Mouse (Mus musculus) ES-E14 (cell line): ENCODE results near the gene Hesx1. TPM values are rescaled to one million over a fixed set of nuclear protein-coding genes. Genes with fewer than 3 reads are reported as not detected.
A peak's percentile ranks its signal among the peaks of the same experiment; 100 is the strongest.

ENCODE experiments used
- DNase-seq: peaks from one replicate; pipeline ENCODE4 v3.0.0-alpha.2; 2013; ENCODE audit warnings: low read depth, low spot score
- H3K27ac ChIP-seq: 2 replicates; pipeline ENCODE4 v1.5.1; 2012; ENCODE audit warnings: low read depth, mild to moderate bottlenecking, low read length, moderate library complexity, mixed read lengths; ENCODE audit not compliant: poor library complexity, insufficient read depth, severe bottlenecking
- H3K36me3 ChIP-seq: 2 replicates; pipeline ENCODE4 v1.6.1; 2012; ENCODE audit warnings: mild to moderate bottlenecking, low read length, moderate library complexity, mixed read lengths; ENCODE audit not compliant: control insufficient read depth, poor library complexity, insufficient read depth, severe bottlenecking
- H3K4me1 ChIP-seq, 2 experiments: fragments of 150-350 bp in 1 of 2; sonication (generic) in 1 of 2; 2 replicates each; pipeline ENCODE4 v1.6.1; 2012; ENCODE audit warnings: low read length in 2 of 2, mild to moderate bottlenecking in 1 of 2, mixed read lengths in 1 of 2; ENCODE audit not compliant: control insufficient read depth in 2 of 2, insufficient read depth in 2 of 2, poor library complexity in 1 of 2
- H3K4me3 ChIP-seq, 2 experiments: fragments of 150-350 bp in 1 of 2; sonication (generic) in 1 of 2; 2 replicates each; pipeline ENCODE4 v1.5.1; 2012; ENCODE audit warnings: low read length in 2 of 2, low read depth in 1 of 2, mild to moderate bottlenecking in 1 of 2, mixed read lengths in 1 of 2; ENCODE audit not compliant: insufficient read depth in 1 of 2, poor library complexity in 1 of 2, severe bottlenecking in 1 of 2
- H3K9ac ChIP-seq: 2 replicates; pipeline ENCODE4 v1.6.1; 2012; ENCODE audit warnings: low read depth, mild to moderate bottlenecking, low read length, mixed read lengths; ENCODE audit not compliant: poor library complexity, insufficient read depth, severe bottlenecking
- H3K9me3 ChIP-seq: fragments of 150-350 bp; sonication (generic); 2 replicates; pipeline ENCODE4 v1.6.1; 2012; ENCODE audit warnings: low read depth, mild to moderate bottlenecking, low read length; ENCODE audit not compliant: control insufficient read depth, insufficient read depth
- CHD2 ChIP-seq: IDR thresholded peaks from 2 replicates; pipeline ENCODE4 v1.6.1; 2014; ENCODE audit warnings: mild to moderate bottlenecking, low read depth, low read length, inconsistent platforms
- HCFC1 ChIP-seq: IDR thresholded peaks from 2 replicates; pipeline ENCODE4 v1.6.1; 2012; ENCODE audit warnings: low read length, inconsistent platforms, borderline replicate concordance; ENCODE audit not compliant: insufficient read depth
- MAFK ChIP-seq: IDR thresholded peaks from 2 replicates; pipeline ENCODE4 v1.6.1; 2014; ENCODE audit warnings: mild to moderate bottlenecking, low read depth, low read length, inconsistent platforms; ENCODE audit not compliant: insufficient read depth
- ZC3H11A ChIP-seq: IDR thresholded peaks from 2 replicates; pipeline ENCODE4 v1.6.1; 2012; ENCODE audit warnings: low read depth, mild to moderate bottlenecking, inconsistent platforms, low read length, borderline replicate concordance
- ZNF384 ChIP-seq: IDR thresholded peaks from 2 replicates; pipeline ENCODE4 v1.6.1; 2012; ENCODE audit warnings: low read depth, low read length, inconsistent platforms
- in situ Hi-C, 2 experiments: fragments of 600-800 bp; cut with MboI; formaldehyde crosslinking; loops; one replicate each; pipeline ENCODE4 v1.15.1; 2025; ENCODE audit warnings: low sequenced_read_pairs in 2 of 2, inconsistent platforms in 1 of 2; ENCODE audit not compliant: unreplicated experiment in 2 of 2
- total RNA-seq: library from RNA; depleted of rRNA; stranded (reverse); fragments of 300-350 nt; gene quantifications from 2 replicates; pipeline ENCODE4 v1.2.3, GENCODE M21; 2012

Hesx1 gene
- total RNA-seq, 1 experiment, result 0.31 TPM

GRCm38 (mm10) chr14:27013658-27014057 is 19.4 kb downstream of the Hesx1 start:
- TF ChIP-seq ZC3H11A (no peak), ZNF384 (no peak), HCFC1 (no peak), MAFK (no peak), CHD2 (no peak)
- Histone ChIP-seq H3K36me3 (no peaks in the 10 kb centered on the region), H3K27ac (no peak overlapping the region), H3K9ac (no peak overlapping the region), H3K9me3 (no peaks in the 10 kb centered on the region), H3K4me1 (no peaks in the 10 kb centered on the region), H3K4me3 (no peak overlapping the region)
- in situ Hi-C loops, result no loop called here
- DNase-seq, result no peak

DNA sequence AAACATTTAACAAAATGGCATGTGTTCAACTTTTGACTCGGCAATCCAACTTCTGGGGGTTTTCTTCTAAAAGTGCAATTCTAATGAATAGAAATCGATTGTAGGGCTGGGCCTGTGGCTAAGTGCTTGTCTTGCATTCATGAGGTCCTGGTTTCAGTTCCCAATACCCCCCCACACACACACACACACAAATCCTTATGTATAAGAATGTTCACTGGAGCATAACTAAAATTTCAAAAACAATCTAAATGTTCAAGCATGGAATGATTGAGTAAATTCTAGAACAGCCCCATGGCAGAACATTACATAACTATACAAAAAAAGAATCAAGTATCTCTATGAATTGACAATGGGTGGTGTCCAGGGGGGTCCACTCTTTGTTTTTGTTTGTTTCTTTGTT is 23.7 kb downstream of the Hesx1 start:
- Histone ChIP-seq H3K9me3 (no peaks in the 10 kb centered on the region), H3K4me1 (no peaks in the 10 kb centered on the region; a peak in 1 of 4 replicates), H3K36me3 (no peaks in the 10 kb centered on the region), H3K27ac (no peak overlapping the region), H3K9ac (no peak overlapping the region), H3K4me3 (no peak overlapping the region)
- TF ChIP-seq ZNF384, result no peak
- no peak for TF ChIP-seq ZC3H11A
- no peak for TF ChIP-seq MAFK
- TF ChIP-seq CHD2, result no peak
- no peak for TF ChIP-seq HCFC1
- in situ Hi-C loops, result no loop called here
- DNase-seq, result no peak

DNA sequence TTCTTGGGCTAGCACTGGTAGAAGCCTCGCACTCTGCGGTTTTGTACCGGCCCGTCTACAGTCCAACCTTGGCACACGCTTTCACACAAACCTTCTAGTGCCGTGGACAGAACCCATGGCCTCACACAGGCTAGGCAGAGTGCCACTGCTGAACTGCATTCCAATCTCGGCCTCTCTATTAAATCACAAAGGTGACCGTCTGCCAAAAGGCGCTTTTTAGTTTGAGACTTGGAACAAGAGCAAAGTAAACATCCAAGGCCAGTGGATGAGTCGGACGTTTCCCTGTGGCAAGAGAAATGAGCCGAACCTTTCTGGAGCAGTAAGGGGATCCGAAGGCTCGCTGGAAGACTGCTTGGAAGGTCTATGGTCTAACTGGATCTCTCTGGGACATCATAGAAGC is 25.6 kb downstream of the Hesx1 start:
- no peak for DNase-seq

DNA sequence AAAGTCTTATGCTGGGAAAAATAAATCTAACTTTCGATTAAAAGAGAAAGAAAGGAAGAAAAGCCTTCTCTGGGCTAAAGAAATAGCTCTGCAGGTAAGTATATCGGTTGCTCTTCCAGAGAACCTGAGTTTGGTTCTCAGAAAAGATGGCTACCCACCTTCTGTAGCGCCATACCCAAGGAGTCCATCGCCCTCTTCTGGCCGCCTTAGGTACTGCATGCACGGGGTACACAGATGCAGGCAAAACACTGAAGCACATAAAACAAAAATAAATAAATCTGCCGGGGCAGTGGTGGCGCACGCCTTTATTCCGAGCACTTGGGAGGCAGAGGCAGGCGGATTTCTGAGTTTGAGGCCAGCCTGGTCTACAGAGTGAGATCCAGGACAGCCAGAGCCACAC is 28.7 kb downstream of the Hesx1 start:
- peak; percentile 83 for DNase-seq
- no peaks in the 10 kb centered on the region for H3K9me3 ChIP-seq
- H3K4me1 ChIP-seq, result peaks cover 0 to 3% of the 10 kb centered on the region in 2 experiments; a peak in 1 of 4 replicates
- peak; percentile 70; the same call in 1 of the 2 replicates for TF ChIP-seq ZC3H11A
- TF ChIP-seq HCFC1, result no peak
- no peak for TF ChIP-seq ZNF384
- TF ChIP-seq CHD2, result no peak
- no peak for TF ChIP-seq MAFK
- no peak overlapping the region for H3K4me3 ChIP-seq
- no peaks in the 10 kb centered on the region for H3K36me3 ChIP-seq
- in situ Hi-C loops, result no loop called here
- H3K27ac ChIP-seq, result no peak overlapping the region
- H3K9ac ChIP-seq, result no peak overlapping the region

More for the DNA sequence above, 25.6 kb downstream of the Hesx1 start:
- Histone ChIP-seq H3K9ac (no peak overlapping the region), H3K4me1 (no peaks in the 10 kb centered on the region; a peak in 1 of 4 replicates), H3K9me3 (no peaks in the 10 kb centered on the region), H3K27ac (no peak overlapping the region), H3K4me3 (0 out of 4 replicates have a peak overlapping the region, but pooled peaks of 1 of the 2 experiments have one; percentile 32), H3K36me3 (no peaks in the 10 kb centered on the region)
- TF ChIP-seq CHD2 (no peak), ZNF384 (no peak), HCFC1 (no peak), ZC3H11A (no peak)
- in situ Hi-C loops, result no loop called here

GRCm38 (mm10) chr14:27024664-27025063 is 30.4 kb downstream of the Hesx1 start:
- Histone ChIP-seq H3K4me1 (peaks cover 0 to 3% of the 10 kb centered on the region in 2 experiments; a peak in 1 of 4 replicates), H3K4me3 (no peak overlapping the region), H3K9ac (no peak overlapping the region), H3K36me3 (no peaks in the 10 kb centered on the region), H3K9me3 (no peaks in the 10 kb centered on the region), H3K27ac (no peak overlapping the region)
- in situ Hi-C loops, result no loop called here
- no peak for DNase-seq
- TF ChIP-seq MAFK (no peak), ZC3H11A (no peak), CHD2 (no peak), HCFC1 (no peak), ZNF384 (no peak)
